Mouse (Mus musculus): ENCODE measurements at regions not wholly inside any gene's neighbourhood (a gene's known extent, or its start where the extent isn't known, plus 50 kb on each side); places are given as distances from the start of the nearest gene placed in this dataset.

GRCm38 (mm10) chr3:31394533-31394932, 84.4 kb upstream of the Slc7a14 start:
- no peak for DNase-seq (ENCODE audit: extremely low spot score)

- DNase-seq (ENCODE audit: extremely low spot score): no peak
Observed at GRCm38 (mm10) chr3:31389955-31390354, 79.8 kb upstream of the Slc7a14 start.

- DNase-seq (ENCODE audit: extremely low spot score): no peak
Observed at GRCm38 (mm10) chr3:31375678-31376077, 65.5 kb upstream of the Slc7a14 start.

GRCm38 (mm10) chr3:31374061-31374460, 63.9 kb upstream of the Slc7a14 start:
- DNase-seq (ENCODE audit: extremely low spot score): no peak

GRCm38 (mm10) chr3:31368259-31368658, 58.1 kb upstream of the Slc7a14 start:
- DNase-seq (ENCODE audit: extremely low spot score): no peak

Data from embryo, embryonic 9.5 days (tissue).